Mouse (Mus musculus) hindbrain, embryonic 11.5 days (tissue): Measurements from ENCODE around the gene Defb25. TPM values are rescaled to one million over a fixed set of nuclear protein-coding genes. Genes with fewer than 3 reads are reported as not detected.

ENCODE experiments used
- ATAC-seq: fragments of 200-750 bp; cut with Nextera tagmentation; 2 replicates; pipeline ENCODE4 v1.8.0; 2017; ENCODE audit warnings: mild to moderate bottlenecking, moderate TSS enrichment, moderate library complexity; ENCODE audit not compliant: low FRiP score
- DNase-seq: peaks from one replicate; pipeline ENCODE4 v3.0.0-alpha.2; 2015; ENCODE audit warnings: low spot score
- H3K27ac ChIP-seq: fragments of 300-500 bp; sonication (generic); 2 replicates; pipeline ENCODE4 v1.5.1; 2014; ENCODE audit warnings: mild to moderate bottlenecking, low read depth, low read length
- H3K27me3 ChIP-seq: fragments of 300-500 bp; sonication (generic); 2 replicates; pipeline ENCODE4 v1.6.1; 2014; ENCODE audit warnings: mild to moderate bottlenecking, low read length, moderate library complexity, mixed read lengths; ENCODE audit not compliant: control insufficient read depth, insufficient read depth
- H3K36me3 ChIP-seq: fragments of 300-500 bp; sonication (generic); 2 replicates; pipeline ENCODE4 v1.6.1; 2014; ENCODE audit warnings: mild to moderate bottlenecking, low read length, moderate library complexity, mixed read lengths; ENCODE audit not compliant: control insufficient read depth, insufficient read depth
- H3K4me1 ChIP-seq: fragments of 300-500 bp; sonication (generic); replicated peaks from 2 replicates; pipeline ENCODE4 v1.6.1; 2014; ENCODE audit warnings: low read length, mixed read lengths; ENCODE audit not compliant: control insufficient read depth, insufficient read depth
- H3K4me2 ChIP-seq: fragments of 300-500 bp; sonication (generic); replicated peaks from 2 replicates; pipeline ENCODE4 v1.6.1; 2014; ENCODE audit warnings: mild to moderate bottlenecking, low read depth, low read length
- H3K4me3 ChIP-seq: fragments of 300-500 bp; sonication (generic); 2 replicates; pipeline ENCODE4 v1.5.1; 2014; ENCODE audit warnings: low read depth, low read length
- H3K9ac ChIP-seq: fragments of 300-500 bp; sonication (generic); 2 replicates; pipeline ENCODE4 v1.6.1; 2014; ENCODE audit warnings: low read depth, low read length
- H3K9me3 ChIP-seq: fragments of 300-500 bp; sonication (generic); 2 replicates; pipeline ENCODE4 v1.6.1; 2016; ENCODE audit warnings: low read length; ENCODE audit not compliant: control insufficient read depth
- WGBS: fragments of 180-500 bp; shearing (Covaris S2); extraction: QIAGEN DNeasy Blood & Tissue Kit; methylation state at CpG from one replicate; pipeline ENCODE4 v1.1.7; 2014; 5-methylcytosine and 5-hydroxymethylcytosine counted together
- polyA plus RNA-seq: library from polyadenylated mRNA; unstranded; fragments of >200 nt; fragmentation: Nextera tagmentation; extraction: Ambion mirVana; gene quantifications from 2 replicates; pipeline ENCODE4 v1.2.1, GENCODE M21; 2014

The Defb25 gene
- polyA plus RNA-seq, 1 experiment from 2014 or later, result not detected

DNA sequence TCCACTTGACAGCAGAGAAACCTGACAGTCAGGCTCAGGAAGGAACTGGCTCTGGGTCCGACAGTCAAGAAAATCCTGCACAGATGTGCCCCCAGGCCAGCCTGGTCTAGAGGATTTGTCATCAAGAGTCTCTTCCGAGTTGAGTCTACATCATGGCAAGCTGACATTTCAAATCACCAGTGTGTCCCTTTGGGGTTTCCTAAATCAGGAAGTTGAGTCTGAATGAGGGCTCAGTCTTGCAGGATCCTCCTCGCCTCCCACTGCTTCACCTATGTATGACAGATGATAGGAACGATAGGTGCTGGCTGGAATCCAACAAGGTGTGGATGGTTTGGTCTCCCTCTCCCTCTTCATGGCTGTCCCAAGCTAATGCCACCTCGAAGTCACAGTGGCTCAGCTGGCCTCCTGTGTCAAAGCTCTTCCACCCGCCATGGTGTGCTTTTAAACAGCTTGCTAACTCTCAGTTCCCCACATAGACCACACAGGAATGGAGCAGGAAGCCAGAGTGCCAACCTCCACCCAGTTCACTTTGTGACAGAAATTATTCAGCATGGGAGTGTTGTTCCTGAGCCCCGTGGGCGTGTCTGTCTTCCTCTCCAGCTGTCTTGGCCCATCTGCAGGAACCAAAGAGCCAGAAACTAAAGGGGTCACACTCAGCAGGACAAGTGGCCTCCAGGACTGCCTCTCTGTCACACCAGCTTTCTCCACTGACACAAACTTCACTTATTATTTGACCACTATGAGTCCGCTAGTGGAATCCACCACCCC, 2.3 kb downstream of the Defb25 start:
- no peak overlapping the region for H3K9ac ChIP-seq
- no peak overlapping the region for H3K4me3 ChIP-seq
- no peak overlapping the region for H3K4me2 ChIP-seq
- WGBS, result 77% methylated on average over 9 of the region's 9 CpGs
- DNase-seq, result no peak
- no peaks in the 10 kb centered on the region for H3K9me3 ChIP-seq
- H3K36me3 ChIP-seq, result no peaks in the 10 kb centered on the region
- ATAC-seq, result no peak
- H3K27ac ChIP-seq, result no peak overlapping the region
- no peaks in the 10 kb centered on the region for H3K4me1 ChIP-seq
- H3K27me3 ChIP-seq, result no peaks in the 10 kb centered on the region; the same call in 1 of the 2 replicates

GRCm38 (mm10) chr2:152617374-152617773, 5.5 kb downstream of the Defb25 start:
- 52% methylated on average over 5 of the region's 5 CpGs for WGBS
- ATAC-seq, result no peak
- H3K27me3 ChIP-seq, result no peaks in the 10 kb centered on the region; the same call in 1 of the 2 replicates

DNA sequence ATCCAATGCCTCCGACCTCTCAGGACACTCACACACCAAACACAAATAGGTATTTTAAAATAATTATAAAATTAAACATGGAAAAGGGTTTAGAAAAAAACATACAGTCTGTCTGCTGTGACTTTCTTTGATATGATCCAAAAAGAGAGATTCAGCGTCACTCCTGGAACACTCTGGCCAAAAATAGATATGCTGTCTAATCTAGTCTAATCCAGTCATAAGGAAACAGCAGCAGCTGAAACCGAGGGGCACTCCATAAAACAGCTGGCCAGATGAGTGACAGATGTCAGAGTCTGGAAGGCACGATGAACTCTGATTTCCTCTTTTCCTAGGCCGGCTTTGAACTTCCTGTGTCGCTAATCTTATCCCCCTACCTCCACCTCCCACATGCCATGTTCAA, 6.4 kb downstream of the Defb25 start:
- DNase-seq (no peak), ATAC-seq (no peak)
- no peaks in the 10 kb centered on the region; the same call in none of the 2 replicates for H3K27me3 ChIP-seq
- no peak overlapping the region for H3K4me2 ChIP-seq
- H3K4me3 ChIP-seq, result no peak overlapping the region
- no peaks in the 10 kb centered on the region for H3K9me3 ChIP-seq
- no peaks in the 10 kb centered on the region for H3K4me1 ChIP-seq
- no peaks in the 10 kb centered on the region for H3K36me3 ChIP-seq
- no peak overlapping the region for H3K9ac ChIP-seq
- WGBS, result 84% methylated on average over 6 of the region's 6 CpGs
- H3K27ac ChIP-seq, result no peak overlapping the region

More at GRCm38 (mm10) chr2:152617374-152617773, 5.5 kb downstream of the Defb25 start:
- H3K9me3 ChIP-seq, result no peaks in the 10 kb centered on the region
- H3K27ac ChIP-seq, result no peak overlapping the region
- H3K36me3 ChIP-seq, result no peaks in the 10 kb centered on the region
- no peak for DNase-seq
- no peak overlapping the region for H3K4me3 ChIP-seq
- no peak overlapping the region for H3K9ac ChIP-seq
- H3K4me2 ChIP-seq, result no peak overlapping the region
- H3K4me1 ChIP-seq, result no peaks in the 10 kb centered on the region

GRCm38 (mm10) chr2:152615563-152615962, 7.3 kb downstream of the Defb25 start:
- Histone ChIP-seq H3K36me3 (no peaks in the 10 kb centered on the region), H3K27ac (no peak overlapping the region), H3K4me2 (no peak overlapping the region), H3K27me3 (no peaks in the 10 kb centered on the region; the same call in none of the 2 replicates), H3K4me1 (no peaks in the 10 kb centered on the region), H3K4me3 (no peak overlapping the region), H3K9ac (no peak overlapping the region), H3K9me3 (no peaks in the 10 kb centered on the region)
- WGBS, result 10% methylated on average over 7 of the region's 7 CpGs
- DNase-seq (peak; percentile 83), ATAC-seq (0 out of 2 replicates have a peak, but pooled peaks have one; percentile 40)

GRCm38 (mm10) chr2:152612193-152612592, 10.7 kb downstream of the Defb25 start:
- Histone ChIP-seq H3K36me3 (no peaks in the 10 kb centered on the region), H3K27ac (no peak overlapping the region), H3K4me3 (no peak overlapping the region), H3K9me3 (no peaks in the 10 kb centered on the region), H3K27me3 (no peaks in the 10 kb centered on the region; the same call in 1 of the 2 replicates), H3K4me1 (no peaks in the 10 kb centered on the region), H3K9ac (no peak overlapping the region), H3K4me2 (no peak overlapping the region)
- DNase-seq, result no peak
- no peak for ATAC-seq
- 30% methylated on average over 7 of the region's 8 CpGs for WGBS

GRCm38 (mm10) chr2:152608719-152609118, 14.1 kb downstream of the Defb25 start:
- Histone ChIP-seq H3K9ac (no peak overlapping the region), H3K4me3 (no peak overlapping the region), H3K36me3 (no peaks in the 10 kb centered on the region), H3K27me3 (no peaks in the 10 kb centered on the region; the same call in 1 of the 2 replicates), H3K27ac (no peak overlapping the region), H3K9me3 (no peaks in the 10 kb centered on the region), H3K4me2 (no peak overlapping the region), H3K4me1 (no peaks in the 10 kb centered on the region)
- DNase-seq (no peak), ATAC-seq (no peak)
- 78% methylated on average over 1 of the region's 1 CpGs for WGBS

- WGBS, result 71% methylated on average over 6 of the region's 6 CpGs
- no peak overlapping the region for H3K4me2 ChIP-seq
- no peaks in the 10 kb centered on the region; the same call in 1 of the 2 replicates for H3K27me3 ChIP-seq
- no peak overlapping the region for H3K27ac ChIP-seq
- H3K4me3 ChIP-seq, result no peak overlapping the region
- ATAC-seq, result no peak
- DNase-seq, result no peak
- no peaks in the 10 kb centered on the region for H3K4me1 ChIP-seq
- no peaks in the 10 kb centered on the region for H3K9me3 ChIP-seq
- H3K9ac ChIP-seq, result no peak overlapping the region
- H3K36me3 ChIP-seq, result no peaks in the 10 kb centered on the region
Measured at GRCm38 (mm10) chr2:152607746-152608145, 15.1 kb downstream of the Defb25 start.

- no peak within 1 kb of the TSS for H3K27ac ChIP-seq
- H3K4me1 ChIP-seq, result 0 out of 2 replicates have a peak, but pooled peaks cover 2% of the 10 kb centered on the region
- H3K9ac ChIP-seq, result no peak within 1 kb of the TSS
- ATAC-seq, result no peak
- no peaks in the 10 kb centered on the region for H3K36me3 ChIP-seq
- peak; percentile 36 for DNase-seq
- WGBS, result 85% methylated on average over 15 of the region's 15 CpGs
- H3K4me3 ChIP-seq, result no peak within 1 kb of the TSS
- no peaks in the 10 kb centered on the region for H3K27me3 ChIP-seq
- H3K9me3 ChIP-seq, result no peaks in the 10 kb centered on the region
- H3K4me2 ChIP-seq, result no peak within 1 kb of the TSS
Measured at GRCm38 (mm10) chr2:152604057-152604456, 18.8 kb downstream of the Defb25 start, which contains the start of gene Defb36. Gene Defb36, plus strand, starts transcription at chr2:152604327.
